Mouse (Mus musculus) testis, adult 2 months (tissue): Measurements from ENCODE around the gene Plpp4.
A peak's percentile ranks its signal among the peaks of the same experiment; 100 is the strongest.

ENCODE experiments used
- CTCF ChIP-seq: fragments of 200-500 bp; IDR thresholded peaks from 2 replicates; pipeline ENCODE4 v1.5.1; 2012; ENCODE audit warnings: low read depth, mild to moderate bottlenecking, inconsistent platforms, low read length, moderate library complexity; ENCODE audit not compliant: control insufficient read depth, insufficient read depth, insufficient replicate concordance
- POLR2A ChIP-seq: fragments of 200-500 bp; IDR thresholded peaks from 2 replicates; pipeline ENCODE4 v1.6.1; 2012; ENCODE audit warnings: low read depth, mild to moderate bottlenecking, inconsistent platforms, low read length, moderate library complexity; ENCODE audit not compliant: control insufficient read depth

DNA sequence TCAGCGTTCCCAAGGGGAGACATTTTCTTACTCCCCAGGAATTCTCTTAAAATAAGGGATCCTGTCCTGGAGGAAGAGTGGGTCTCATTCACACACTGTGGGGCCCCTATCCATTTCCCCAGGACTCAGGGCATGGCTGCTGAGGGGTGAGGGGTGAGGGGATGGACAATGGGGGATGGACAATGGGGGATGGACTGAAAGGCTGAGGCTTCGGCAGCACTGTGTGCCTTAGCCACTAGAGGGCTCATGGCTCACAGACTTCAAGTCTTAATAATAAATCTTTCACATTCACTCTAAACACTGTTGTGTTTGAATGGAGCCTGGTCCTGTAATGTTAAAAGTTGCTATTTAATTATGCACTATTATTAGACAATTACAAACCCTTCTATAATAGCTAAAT lies 21.4 kb upstream of the Plpp4 start:
- TF ChIP-seq CTCF: peak; percentile 49; the same call in 1 of the 2 replicates
- TF ChIP-seq POLR2A: no peak
